ENCODE assay signal across 8 mouse cellular contexts in the genomic region with DNA sequence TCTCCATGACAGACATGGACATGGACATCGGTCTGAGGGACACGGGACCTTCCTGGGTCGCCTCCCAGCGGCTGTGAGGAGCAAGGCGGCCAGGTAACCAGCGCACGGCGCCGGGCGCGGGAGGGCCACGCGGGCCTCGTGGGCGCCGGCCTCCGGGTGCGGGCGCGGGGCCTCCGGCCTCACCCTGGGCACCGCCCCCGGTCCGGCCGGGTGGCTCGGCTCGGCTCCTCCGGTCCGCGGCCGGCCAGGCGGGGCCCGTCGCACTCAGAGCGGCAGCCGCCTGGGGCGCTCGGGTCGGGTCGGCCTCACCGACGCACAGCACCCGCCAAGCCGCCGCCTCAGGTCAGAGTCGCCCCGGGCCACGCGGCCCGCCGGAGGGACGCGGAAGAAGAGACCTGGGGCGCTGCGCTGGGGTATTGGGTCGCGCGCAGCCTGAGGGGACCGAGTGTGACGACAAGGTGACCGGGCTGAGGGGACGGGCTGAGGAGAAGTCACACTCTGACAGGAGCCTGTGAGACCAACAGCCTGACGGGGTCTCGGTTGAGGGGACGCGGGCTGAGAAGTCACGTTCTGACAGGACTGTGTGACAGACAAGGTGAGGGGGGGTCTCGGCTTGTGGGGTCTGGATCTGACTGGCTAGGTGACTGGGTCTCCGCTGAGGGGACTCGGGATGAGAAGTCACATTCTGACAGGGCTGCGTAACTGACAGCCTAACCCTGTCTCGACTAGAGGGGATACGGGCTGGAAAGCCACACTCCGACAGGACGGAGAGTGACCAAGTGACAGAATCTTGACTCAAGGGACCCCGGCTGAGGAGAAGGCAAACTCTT. TPM values are rescaled to one million over a fixed set of nuclear protein-coding genes. Genes with fewer than 3 reads are reported as not detected.
A peak's percentile ranks its signal among the peaks of the same experiment; 100 is the strongest.
DNase-seq lines count a peak whose midpoint lies in the region; ATAC-seq and TF ChIP-seq lines count a peak whose summit lies in the region.

A gene (plus strand): TSS at position 176 of the 830 bp plus-strand sequence.

- H3K9me3 ChIP-seq in hindbrain, embryonic 14.5 days (ENCODE audit: control insufficient read depth, low read length), result peaks cover 6% of the 10 kb centered on the region; the same call in 1 of the 2 replicates
- no peaks in the 10 kb centered on the region for H3K9me3 ChIP-seq in limb, embryonic 10.5 days (replicated peaks)

- peak; percentile 45; the same call in 1 of the 2 replicates for TF ChIP-seq CTCF in small intestine, adult 2 months (IDR thresholded peaks at IDR 0.05; ENCODE audit: extremely low read depth, insufficient read length, insufficient replicate concordance, low read depth, low read length)

- WGBS in hindbrain, embryonic 14.5 days, result under 1% methylated on average over 76 of the region's 76 CpGs
- WGBS in limb, embryonic 10.5 days, result under 1% methylated on average over 76 of the region's 76 CpGs
- WGBS in small intestine, adult 2 months, result 1% methylated on average over 76 of the region's 76 CpGs

- peak; percentile 64 for ATAC-seq in hindbrain, embryonic 14.5 days (ENCODE audit: low FRiP score)
- no peak for ATAC-seq in erythroid progenitor cell, adult 5-6 weeks (replicated peaks; ENCODE audit: low FRiP score, poor library complexity, severe bottlenecking)

- peak within 1 kb of the TSS; percentile 51 for H3K9ac ChIP-seq in hindbrain, embryonic 14.5 days

- H3K27me3 ChIP-seq in hindbrain, embryonic 14.5 days (ENCODE audit: control insufficient read depth, insufficient read depth, low read length), result peaks cover 27% of the 10 kb centered on the region
- H3K27me3 ChIP-seq in limb, embryonic 10.5 days (ENCODE audit: low read depth, poor library complexity, severe bottlenecking), result peaks cover 38% of the 10 kb centered on the region
- H3K27me3 ChIP-seq in small intestine, adult 2 months (ENCODE audit: control insufficient read depth, insufficient read depth, low read length), result peaks cover 2% of the 10 kb centered on the region; the same call in 1 of the 2 replicates

- H3K4me2 ChIP-seq in hindbrain, embryonic 14.5 days (replicated peaks), result peak within 1 kb of the TSS; percentile 99

- no peaks in the 10 kb centered on the region for H3K36me3 ChIP-seq in hindbrain, embryonic 14.5 days (replicated peaks; ENCODE audit: control insufficient read depth, insufficient read depth)
- H3K36me3 ChIP-seq in limb, embryonic 10.5 days, result no peaks in the 10 kb centered on the region
- H3K36me3 ChIP-seq in small intestine, adult 2 months (ENCODE audit: control insufficient read depth, insufficient read depth, low read length), result no peaks in the 10 kb centered on the region

- H3K4me3 ChIP-seq in hindbrain, embryonic 14.5 days (replicated peaks; ENCODE audit: low read length), result peak within 1 kb of the TSS; percentile 66
- peak within 1 kb of the TSS; percentile 65 for H3K4me3 ChIP-seq in limb, embryonic 10.5 days
- H3K4me3 ChIP-seq in small intestine, adult 2 months (ENCODE audit: low read depth, low read length), result peak within 1 kb of the TSS; percentile 80

- H3K4me1 ChIP-seq in hindbrain, embryonic 14.5 days (replicated peaks; ENCODE audit: control insufficient read depth, insufficient read depth, low read length), result 0 out of 2 replicates have a peak, but pooled peaks cover 8% of the 10 kb centered on the region
- peaks cover 17% of the 10 kb centered on the region for H3K4me1 ChIP-seq in limb, embryonic 10.5 days
- H3K4me1 ChIP-seq in small intestine, adult 2 months (ENCODE audit: control insufficient read depth, insufficient read depth, insufficient read length, low read length), result no peaks in the 10 kb centered on the region

- DNase-seq in adrenal gland, postnatal 10 days, result peak; percentile 77
- DNase-seq in cerebellum, postnatal 36 days, result peak; percentile 42 to 56
- peak; percentile 3 to 12 for DNase-seq in gastrocnemius, adult 8-10 months (ENCODE audit: low spot score in 2 of 2)
- DNase-seq in hindbrain, embryonic 14.5 days (ENCODE audit: low spot score), result peak; percentile 25
- DNase-seq in limb, embryonic 10.5 days (ENCODE audit: low spot score), result peak; percentile 73
- DNase-seq in mesoderm, embryonic 11.5 days (ENCODE audit: low read depth, low spot score), result peak; percentile 37

- H3K27ac ChIP-seq in hindbrain, embryonic 14.5 days, result no peak within 1 kb of the TSS
- H3K27ac ChIP-seq in limb, embryonic 10.5 days, result peak within 1 kb of the TSS; percentile 54
- peak within 1 kb of the TSS; percentile 22; the same call in 1 of the 2 replicates for H3K27ac ChIP-seq in small intestine, adult 2 months (ENCODE audit: insufficient read depth, low read depth, low read length)

- 0 out of 2 replicates have a peak, but pooled peaks have one; percentile 24 for TF ChIP-seq POLR2A in small intestine, adult 2 months (IDR thresholded peaks at IDR 0.05; ENCODE audit: low read depth, low read length)

RNA-seq across cellular contexts. Expression of the gene that starts here (rescaled TPM):
- 100 to 1,000 TPM; 145 to 148 TPM for total RNA-seq in adrenal gland, postnatal 10 days (2021)
- 1 to 10 TPM; 1.4 to 5.1 (median 3.0) TPM for total RNA-seq in gastrocnemius, adult 8-10 months (2022)
- polyA plus RNA-seq in hindbrain, embryonic 14.5 days (2014; fragmentation: Nextera tagmentation; extraction: Ambion mirVana), result 0.51 and 0.72 TPM in 2 replicates
- 0.26 and 0.39 TPM in 2 replicates for polyA plus RNA-seq in limb, embryonic 10.5 days (2016; fragmentation: Nextera tagmentation; extraction: Ambion mirVana)
- polyA plus RNA-seq in small intestine, adult 2 months (2012; rRNA removed), result 5.2 and 10.9 TPM in 2 replicates
- 11.9 and 46.5 TPM in 2 replicates for total RNA-seq in erythroid progenitor cell, adult 5-6 weeks (2015; ENCODE audit: low replicate concordance)
- total RNA-seq in erythroid progenitor cell, adult 5-6 weeks (2017; ENCODE audit: low replicate concordance), result 4.9 and 5.0 TPM in 2 replicates

Comparison
In these comparisons a context has a peak if more than half of its experiments do, and no peak if none do; other contexts are left out.
1. Peak in DNase-seq, ATAC-seq, H3K4me3 ChIP-seq, H3K9ac ChIP-seq and H3K4me2 ChIP-seq in hindbrain, embryonic 14.5 days; RNA of the gene not detected or under 1 TPM.
2. Peak in DNase-seq, H3K4me3 ChIP-seq and H3K27ac ChIP-seq in limb, embryonic 10.5 days; RNA of the gene not detected or under 1 TPM.
3. DNase-seq: peak in every context shown above with its lines; median percentile 77 in adrenal gland, postnatal 10 days; 73 in limb, embryonic 10.5 days; 49 in cerebellum, postnatal 36 days; 37 in mesoderm, embryonic 11.5 days; 25 in hindbrain, embryonic 14.5 days; 8 in gastrocnemius, adult 8-10 months.